Mouse (Mus musculus): ENCODE data around the gene Mbl2. TPM values are rescaled to one million over a fixed set of nuclear protein-coding genes. Genes with fewer than 3 reads are reported as not detected.
"Not testable (repeated sequence)": the region's sequence is repeated elsewhere in the genome, so short reads cannot be mapped to it uniquely, and the experiment has no call there.

Gene Mbl2
- total RNA-seq (2017), result not detected in 2 replicates

DNA sequence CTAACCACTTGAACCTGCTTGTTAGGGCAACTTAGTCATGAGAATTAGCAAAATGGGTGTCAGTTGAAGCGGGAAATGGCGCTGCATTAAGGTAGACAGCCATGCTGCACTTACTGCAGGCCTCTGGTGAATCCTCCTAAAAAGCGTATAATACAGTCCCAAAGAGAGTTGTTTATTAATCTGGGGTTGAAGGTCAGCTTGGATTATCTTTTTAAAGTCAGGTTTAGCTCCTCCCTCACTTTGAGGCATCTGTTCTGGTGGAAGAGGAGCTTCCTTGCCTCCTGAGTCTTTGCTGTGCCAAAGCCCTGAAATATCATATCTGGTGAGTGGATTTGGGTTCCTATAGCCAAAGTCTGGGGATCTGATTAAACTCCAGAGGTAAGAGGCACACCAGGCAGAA, at the start of gene Mbl2:
Gene Mbl2 (plus strand): TSS at position 252 of the 400 bp plus-strand sequence.
- no peak for ATAC-seq (replicated peaks in 1 of 2; ENCODE audit: insufficient read depth in 1 of 2, low FRiP score in 2 of 2, low TSS enrichment in 1 of 2, low read depth in 1 of 2, poor library complexity in 2 of 2, severe bottlenecking in 2 of 2)

DNA sequence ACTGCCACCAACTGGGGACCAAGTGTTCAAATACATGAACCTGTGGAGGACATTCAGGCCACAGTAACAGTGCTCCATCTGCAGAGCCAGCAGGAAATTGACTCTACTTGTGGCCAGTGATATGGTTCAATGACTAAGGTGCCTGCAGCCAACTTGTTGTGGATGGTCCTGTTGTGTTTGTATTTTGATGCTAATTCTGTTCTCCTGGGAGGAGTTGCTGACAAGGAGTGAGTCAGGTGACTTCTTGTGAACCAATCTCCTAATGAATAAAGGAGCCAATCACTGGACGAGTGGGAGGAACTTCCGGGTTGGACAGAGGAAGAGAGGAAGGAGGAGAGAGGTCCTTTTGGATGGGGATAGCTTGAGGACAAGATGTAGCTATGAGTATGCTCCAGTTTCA, 47.2 kb upstream of the Mbl2 start:
- no peak for ATAC-seq (replicated peaks in 1 of 2; ENCODE audit: insufficient read depth in 1 of 2, low FRiP score in 2 of 2, low TSS enrichment in 1 of 2, low read depth in 1 of 2, poor library complexity in 2 of 2, severe bottlenecking in 2 of 2)

DNA sequence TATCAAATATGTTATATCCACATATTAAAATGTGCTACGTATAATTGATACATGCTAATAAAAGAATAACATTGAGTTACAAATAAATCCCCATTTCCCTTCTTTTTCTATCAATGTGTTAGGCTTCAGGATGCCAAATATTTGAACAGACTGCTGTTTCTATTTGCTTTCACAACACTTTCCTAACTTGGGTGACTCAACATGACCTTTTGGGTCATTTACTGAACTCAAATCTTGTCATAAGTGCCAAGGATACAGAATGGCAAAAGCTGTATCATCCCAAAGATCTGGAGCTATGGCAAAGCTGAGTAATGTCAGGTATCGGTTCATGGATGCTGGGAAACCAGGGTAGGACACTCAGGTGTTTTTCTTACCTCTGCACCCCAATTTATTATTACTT, 45.5 kb upstream of the Mbl2 start:
- no peak for ATAC-seq (replicated peaks in 1 of 2; ENCODE audit: insufficient read depth in 1 of 2, low FRiP score in 2 of 2, low TSS enrichment in 1 of 2, low read depth in 1 of 2, poor library complexity in 2 of 2, severe bottlenecking in 2 of 2)

DNA sequence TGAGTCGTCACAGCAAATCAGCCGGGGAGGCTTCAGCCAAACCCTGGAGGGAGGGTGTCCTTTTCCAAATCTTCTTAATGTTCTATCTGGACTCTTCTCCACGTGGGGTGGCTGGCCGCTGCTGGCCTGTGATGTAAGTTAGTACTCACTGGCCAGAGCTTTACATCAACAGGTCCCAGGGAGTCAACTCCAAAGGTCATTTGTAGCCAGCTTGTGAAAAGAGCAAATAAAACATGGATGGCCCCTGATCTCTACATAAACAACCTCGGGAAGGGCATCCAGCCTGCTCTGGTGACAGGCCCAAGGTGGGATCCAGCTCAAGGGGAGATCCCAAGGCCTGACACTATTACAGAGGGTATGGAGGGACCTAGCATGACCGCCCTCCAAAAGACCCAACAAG, 37.7 kb upstream of the Mbl2 start:
- no peak for ATAC-seq (replicated peaks in 1 of 2; ENCODE audit: insufficient read depth in 1 of 2, low FRiP score in 2 of 2, low TSS enrichment in 1 of 2, low read depth in 1 of 2, poor library complexity in 2 of 2, severe bottlenecking in 2 of 2)

DNA sequence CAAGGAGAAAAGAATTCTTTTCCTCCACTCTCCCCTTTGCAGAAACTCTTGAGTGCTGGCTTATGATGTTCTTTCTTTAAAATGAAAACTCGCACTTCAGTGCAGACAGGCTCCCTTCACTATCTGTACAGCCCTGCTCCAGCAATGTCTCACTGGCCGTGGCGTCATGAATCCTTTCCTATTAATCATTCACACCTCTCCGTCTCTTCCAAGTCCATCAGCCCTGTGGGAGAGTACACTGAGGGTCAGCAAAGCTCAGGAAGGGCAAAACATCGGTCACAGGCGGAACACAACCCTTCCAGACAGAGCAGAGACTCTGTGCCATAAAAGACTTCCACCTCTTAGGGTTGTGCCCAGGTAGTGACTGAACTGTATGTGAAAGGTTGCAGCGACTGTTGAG, 30.6 kb upstream of the Mbl2 start:
- no peak for ATAC-seq (replicated peaks in 1 of 2; ENCODE audit: insufficient read depth in 1 of 2, low FRiP score in 2 of 2, low TSS enrichment in 1 of 2, low read depth in 1 of 2, poor library complexity in 2 of 2, severe bottlenecking in 2 of 2)

DNA sequence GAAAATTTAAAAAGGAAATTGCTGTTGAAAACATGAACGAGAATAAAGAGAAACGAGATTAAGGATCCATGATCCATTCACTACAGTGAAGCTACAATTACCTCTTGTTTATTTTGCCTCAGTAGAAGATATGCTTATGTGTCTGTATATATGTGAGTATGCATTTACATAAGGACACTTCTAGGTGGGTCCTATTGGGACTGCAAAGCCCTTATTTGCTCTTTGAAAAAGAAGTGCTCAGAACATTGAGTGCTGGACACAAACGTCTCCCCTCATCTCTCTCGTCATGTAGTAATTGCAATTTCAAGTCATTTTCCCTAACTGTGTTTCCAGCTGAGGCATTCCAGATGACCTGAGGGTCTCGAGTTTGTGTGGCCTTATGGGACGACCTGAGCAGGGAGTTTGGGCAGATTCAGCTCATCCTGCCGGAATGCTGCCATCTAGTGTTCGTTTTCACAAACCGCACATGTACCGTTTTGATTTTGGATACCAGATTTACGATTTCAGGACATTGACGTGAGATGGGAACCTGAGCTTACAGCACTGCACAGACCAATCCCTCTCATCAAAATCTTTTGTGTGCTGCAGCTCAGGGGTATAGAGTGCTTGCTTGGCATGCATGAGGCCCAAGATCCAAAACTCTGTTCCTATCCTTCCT, 27.5 kb upstream of the Mbl2 start:
- peak in 1 of 2 experiments; percentile 32; a peak in 1 of 4 replicates for ATAC-seq (replicated peaks in 1 of 2; ENCODE audit: insufficient read depth in 1 of 2, low FRiP score in 2 of 2, low TSS enrichment in 1 of 2, low read depth in 1 of 2, poor library complexity in 2 of 2, severe bottlenecking in 2 of 2)

DNA sequence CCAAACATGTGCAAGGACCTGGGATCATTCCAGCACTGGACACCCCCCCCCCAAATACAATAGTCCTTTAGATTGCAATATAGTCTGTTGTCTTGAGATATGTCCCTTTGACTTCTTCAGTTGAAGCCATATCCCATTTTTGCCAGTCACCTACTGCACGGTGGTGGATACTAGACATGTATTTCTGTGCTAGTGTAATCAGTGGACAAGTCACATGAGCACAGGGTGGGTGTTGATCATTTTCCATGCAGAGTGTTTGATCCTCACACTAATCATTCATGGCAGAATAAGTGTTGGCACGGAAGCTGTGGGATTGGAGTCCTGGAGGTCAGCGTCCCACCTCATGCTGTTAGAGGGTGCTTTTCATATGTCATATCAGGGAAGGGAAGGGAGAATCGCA, 26.9 kb upstream of the Mbl2 start:
- ATAC-seq (replicated peaks in 1 of 2; ENCODE audit: insufficient read depth in 1 of 2, low FRiP score in 2 of 2, low TSS enrichment in 1 of 2, low read depth in 1 of 2, poor library complexity in 2 of 2, severe bottlenecking in 2 of 2), result no peak

DNA sequence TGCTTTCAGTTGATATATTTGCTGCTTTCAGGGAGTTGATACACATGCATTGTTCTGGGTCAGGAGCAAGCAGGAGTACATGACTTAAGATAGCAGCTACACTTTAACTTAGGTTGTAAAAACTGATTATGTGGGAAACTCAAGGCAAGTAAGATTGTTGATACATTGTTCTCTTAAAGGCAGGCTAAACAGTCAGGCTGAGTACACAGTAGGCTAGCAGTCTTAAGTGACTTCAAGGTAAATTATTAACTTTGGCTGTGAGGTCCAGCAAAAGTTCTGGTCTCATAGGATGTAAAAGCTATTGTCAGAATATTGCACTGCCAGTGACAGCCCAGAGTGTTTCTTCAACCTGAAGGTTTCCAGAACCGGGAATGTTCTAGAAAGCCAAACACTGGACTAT, 25.8 kb upstream of the Mbl2 start:
- ATAC-seq (replicated peaks in 1 of 2; ENCODE audit: insufficient read depth in 1 of 2, low FRiP score in 2 of 2, low TSS enrichment in 1 of 2, low read depth in 1 of 2, poor library complexity in 2 of 2, severe bottlenecking in 2 of 2), result no peak

DNA sequence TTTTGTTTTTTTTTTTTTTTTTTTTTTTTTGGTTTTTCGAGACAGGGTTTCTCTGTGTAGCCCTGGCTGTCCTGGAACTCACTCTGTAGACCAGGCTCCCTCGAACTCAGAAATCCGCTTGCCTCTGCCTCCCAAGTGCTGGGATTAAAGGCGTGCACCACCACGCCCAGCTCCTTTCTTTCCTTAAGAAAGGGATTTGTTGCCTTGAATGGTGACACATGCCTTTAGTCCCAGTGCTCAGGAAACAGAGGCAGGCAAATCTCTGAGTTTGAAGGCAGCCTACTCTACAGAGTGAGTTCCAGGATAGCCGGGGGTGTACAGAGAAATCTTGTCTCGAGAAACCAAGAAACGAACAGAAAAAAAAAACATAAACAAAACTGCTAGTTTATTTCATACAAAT, 23.7 kb upstream of the Mbl2 start:
- not testable (repeated sequence) for ATAC-seq (replicated peaks in 1 of 2; ENCODE audit: insufficient read depth in 1 of 2, low FRiP score in 2 of 2, low TSS enrichment in 1 of 2, low read depth in 1 of 2, poor library complexity in 2 of 2, severe bottlenecking in 2 of 2)

DNA sequence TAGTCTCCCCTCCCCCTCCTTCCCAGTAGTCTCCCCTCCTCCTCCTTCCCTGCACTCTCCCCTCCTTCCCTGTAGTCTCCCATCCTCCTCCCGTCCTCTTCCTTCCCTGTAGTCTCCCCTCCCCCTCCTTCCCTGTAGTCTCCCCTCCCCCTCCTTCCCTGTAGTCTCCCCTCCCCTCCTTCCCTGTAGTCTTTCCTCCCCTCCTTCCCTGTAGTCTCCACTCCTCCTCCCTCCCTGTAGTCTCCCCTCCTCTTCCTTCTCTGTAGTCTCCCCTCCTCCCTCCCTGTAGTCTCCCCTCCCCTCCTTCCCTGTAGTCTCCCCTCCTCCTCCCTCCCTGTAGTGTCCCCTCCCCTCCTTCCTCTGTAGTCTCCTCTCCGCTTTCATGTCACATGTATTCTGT, 18.7 kb upstream of the Mbl2 start:
- ATAC-seq (replicated peaks in 1 of 2; ENCODE audit: insufficient read depth in 1 of 2, low FRiP score in 2 of 2, low TSS enrichment in 1 of 2, low read depth in 1 of 2, poor library complexity in 2 of 2, severe bottlenecking in 2 of 2), result no peak

DNA sequence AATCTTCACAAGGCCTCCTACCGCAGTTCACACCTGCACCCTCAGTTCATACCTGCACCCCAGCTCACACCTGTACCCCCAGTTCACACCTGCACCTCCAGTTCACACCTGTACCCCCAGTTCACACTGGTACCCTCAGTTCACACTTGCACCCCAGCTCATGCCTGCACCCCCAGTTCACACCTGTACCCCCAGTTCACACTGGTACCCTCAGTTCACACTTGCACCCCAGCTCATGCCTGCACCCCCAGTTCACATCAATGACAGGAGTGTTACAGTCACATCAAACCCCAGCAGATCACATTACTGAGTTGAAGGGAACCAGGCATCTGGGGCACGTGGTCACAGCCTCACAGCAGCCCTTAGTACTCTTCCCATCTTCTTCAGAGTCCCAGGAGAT, 17.0 kb upstream of the Mbl2 start:
- ATAC-seq (replicated peaks in 1 of 2; ENCODE audit: insufficient read depth in 1 of 2, low FRiP score in 2 of 2, low TSS enrichment in 1 of 2, low read depth in 1 of 2, poor library complexity in 2 of 2, severe bottlenecking in 2 of 2), result not testable (repeated sequence)

DNA sequence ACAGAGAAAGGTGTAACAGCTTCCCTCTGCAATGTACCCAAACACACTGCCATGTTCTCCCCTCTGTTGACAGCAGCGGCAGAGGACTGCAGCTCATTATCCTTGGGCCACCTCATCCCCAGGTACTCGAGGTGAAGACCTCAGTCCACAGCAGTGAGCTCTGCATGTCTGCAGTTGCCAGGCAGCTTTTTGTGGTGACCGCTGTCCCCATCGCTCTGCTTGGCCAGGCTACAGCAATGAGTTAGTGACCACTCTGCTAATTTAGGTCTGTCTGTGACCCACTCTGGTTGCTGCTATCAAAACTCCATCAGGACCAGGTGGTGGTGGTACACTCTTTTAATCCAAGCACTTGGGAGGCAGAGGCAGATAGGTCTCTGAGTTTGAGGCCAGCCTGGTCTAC, 16.6 kb upstream of the Mbl2 start:
- ATAC-seq (replicated peaks in 1 of 2; ENCODE audit: insufficient read depth in 1 of 2, low FRiP score in 2 of 2, low TSS enrichment in 1 of 2, low read depth in 1 of 2, poor library complexity in 2 of 2, severe bottlenecking in 2 of 2), result no peak

DNA sequence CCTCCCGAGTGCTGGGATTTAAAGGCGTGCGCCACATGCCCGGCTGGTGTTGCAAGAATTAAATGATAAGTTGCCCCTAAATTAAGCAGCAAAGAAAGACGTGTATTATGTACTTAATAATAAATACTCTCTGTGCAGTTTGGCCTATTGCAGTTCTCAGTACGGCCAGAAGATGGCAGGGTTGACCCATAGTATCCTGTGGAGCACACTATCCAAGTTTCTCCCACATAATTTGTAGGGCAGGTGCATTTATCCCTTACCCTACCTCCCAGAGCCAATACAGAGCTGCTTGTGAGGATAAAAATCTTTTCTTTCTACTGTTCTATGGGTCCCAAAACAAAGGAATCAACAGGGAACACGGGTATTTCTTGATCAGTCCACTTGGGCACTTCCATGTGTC, 15.4 kb upstream of the Mbl2 start:
- ATAC-seq (replicated peaks in 1 of 2; ENCODE audit: insufficient read depth in 1 of 2, low FRiP score in 2 of 2, low TSS enrichment in 1 of 2, low read depth in 1 of 2, poor library complexity in 2 of 2, severe bottlenecking in 2 of 2), result 0 out of 4 replicates have a peak, but pooled peaks of 1 of the 2 experiments have one; percentile 56

DNA sequence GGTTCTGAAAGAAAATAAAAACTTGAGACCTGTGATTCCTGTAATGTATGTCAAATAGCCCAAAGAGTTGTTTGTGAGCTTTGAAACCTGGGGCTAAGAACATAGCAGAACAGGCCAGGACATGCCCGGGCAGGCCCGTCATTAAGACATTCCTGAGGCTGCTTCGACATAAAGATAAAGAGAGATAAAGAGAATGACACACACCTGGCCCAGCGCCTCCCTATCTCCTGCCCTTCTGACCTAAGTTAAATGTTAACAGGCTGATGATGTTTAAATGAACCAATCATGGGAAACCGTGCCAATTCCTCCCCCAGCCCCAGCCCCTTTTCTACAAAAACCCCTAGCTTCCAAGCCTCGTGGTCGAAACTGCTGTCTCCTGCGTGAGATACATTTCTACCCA, 10.1 kb upstream of the Mbl2 start:
- not testable (repeated sequence) for ATAC-seq (replicated peaks in 1 of 2; ENCODE audit: insufficient read depth in 1 of 2, low FRiP score in 2 of 2, low TSS enrichment in 1 of 2, low read depth in 1 of 2, poor library complexity in 2 of 2, severe bottlenecking in 2 of 2)

DNA sequence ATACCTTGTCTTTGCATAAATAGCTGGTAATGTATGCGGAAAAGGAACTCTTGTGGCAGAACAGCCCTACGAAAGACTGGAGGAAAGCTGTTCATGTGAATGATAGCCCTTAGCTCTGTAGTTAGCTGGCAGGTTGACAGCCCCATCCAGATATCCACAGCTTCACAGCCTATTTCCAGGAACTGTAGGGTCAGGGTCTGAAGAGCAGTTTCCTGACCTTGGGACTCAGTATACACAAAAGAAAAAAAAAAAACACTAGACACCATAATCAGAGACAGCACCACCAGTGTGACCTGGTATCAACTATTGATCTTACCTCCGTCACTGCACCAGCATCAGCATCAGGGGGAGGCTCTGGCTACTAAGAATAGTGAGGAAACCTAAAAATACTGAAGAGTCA, 3.3 kb upstream of the Mbl2 start:
- ATAC-seq (replicated peaks in 1 of 2; ENCODE audit: insufficient read depth in 1 of 2, low FRiP score in 2 of 2, low TSS enrichment in 1 of 2, low read depth in 1 of 2, poor library complexity in 2 of 2, severe bottlenecking in 2 of 2), result no peak

DNA sequence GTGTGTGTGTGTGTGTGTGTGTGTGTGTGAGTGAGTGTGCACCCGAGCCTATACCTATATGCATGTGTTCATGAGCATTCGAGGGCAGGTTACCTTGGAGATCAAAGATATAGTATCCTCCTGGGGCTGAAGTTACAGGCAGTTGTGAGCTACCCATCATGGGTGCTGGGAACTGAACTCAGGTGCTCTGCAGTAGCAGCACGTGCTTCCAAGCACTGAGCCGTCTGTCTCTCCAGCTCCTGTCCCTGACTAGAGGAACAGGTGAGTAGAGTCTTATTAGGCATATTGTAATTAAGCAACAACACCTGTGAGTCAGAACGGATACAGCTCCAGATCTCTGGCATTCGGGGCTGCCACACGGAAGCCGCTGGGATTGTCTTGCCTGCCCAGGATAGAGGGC, 1.7 kb downstream of the Mbl2 start:
- no peak for ATAC-seq (replicated peaks in 1 of 2; ENCODE audit: insufficient read depth in 1 of 2, low FRiP score in 2 of 2, low TSS enrichment in 1 of 2, low read depth in 1 of 2, poor library complexity in 2 of 2, severe bottlenecking in 2 of 2)

DNA sequence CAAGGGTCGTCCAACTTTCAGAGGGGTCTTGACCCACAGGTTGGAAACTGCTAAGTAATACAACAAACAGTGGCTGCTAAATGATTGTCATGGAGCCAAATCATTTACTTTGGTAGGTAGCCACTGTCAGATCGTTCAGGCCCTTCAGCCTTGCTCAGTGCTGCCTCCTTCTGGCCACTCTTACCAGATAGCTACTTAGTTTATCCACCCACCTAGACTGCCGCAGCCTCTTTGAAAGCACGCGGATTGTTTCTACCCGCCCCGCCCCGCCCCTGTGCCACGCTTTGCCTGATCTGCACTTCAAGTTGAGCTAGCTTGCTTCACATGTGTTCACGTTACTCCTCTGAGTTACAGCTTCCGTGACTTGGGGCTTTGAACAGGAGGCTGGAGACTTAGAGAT, 14.6 kb downstream of the Mbl2 start:
- ATAC-seq (replicated peaks in 1 of 2; ENCODE audit: insufficient read depth in 1 of 2, low FRiP score in 2 of 2, low TSS enrichment in 1 of 2, low read depth in 1 of 2, poor library complexity in 2 of 2, severe bottlenecking in 2 of 2), result peak in 1 of 2 experiments; percentile 48; a peak in 1 of 4 replicates

DNA sequence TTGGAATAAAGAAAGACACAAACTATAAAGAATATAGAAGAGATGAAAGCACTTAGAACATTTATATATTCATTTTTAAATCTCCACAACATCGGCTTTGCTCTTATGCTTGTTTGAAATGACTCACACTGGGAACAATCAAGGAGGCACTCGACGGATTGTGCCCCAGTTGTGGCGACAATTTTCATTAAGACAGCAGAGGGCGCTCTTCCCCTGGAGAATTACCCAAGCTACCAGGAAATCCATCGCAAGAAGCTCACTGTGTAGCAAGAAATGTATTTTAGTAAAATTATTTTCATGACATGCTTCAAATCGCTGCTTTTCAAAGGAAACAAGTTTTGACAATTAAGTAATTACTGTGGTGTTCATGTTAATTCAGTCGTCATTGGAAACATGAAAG, 16.1 kb downstream of the Mbl2 start:
- ATAC-seq (replicated peaks in 1 of 2; ENCODE audit: insufficient read depth in 1 of 2, low FRiP score in 2 of 2, low TSS enrichment in 1 of 2, low read depth in 1 of 2, poor library complexity in 2 of 2, severe bottlenecking in 2 of 2), result 0 out of 4 replicates have a peak, but pooled peaks of 1 of the 2 experiments have one; percentile 37

DNA sequence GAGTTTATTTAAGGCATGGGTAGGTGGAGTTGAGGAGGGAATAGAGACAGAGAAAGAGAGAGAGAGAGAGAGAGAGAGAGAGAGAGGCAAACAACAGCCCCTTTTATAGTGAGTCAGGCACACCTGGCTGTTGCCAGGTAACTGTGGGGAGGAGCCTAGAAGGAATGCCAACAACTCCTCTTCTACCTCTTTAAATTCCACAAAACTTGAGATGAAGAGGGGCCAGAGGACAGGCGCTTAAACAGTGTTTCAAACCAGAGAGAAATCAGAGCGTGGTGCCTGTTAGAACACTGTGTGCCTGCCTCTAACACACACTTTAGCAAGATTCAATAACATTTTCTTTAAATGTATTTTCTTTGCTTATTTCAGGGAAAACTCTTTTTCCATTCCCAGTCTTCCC, 19.5 kb downstream of the Mbl2 start:
- no peak for ATAC-seq (replicated peaks in 1 of 2; ENCODE audit: insufficient read depth in 1 of 2, low FRiP score in 2 of 2, low TSS enrichment in 1 of 2, low read depth in 1 of 2, poor library complexity in 2 of 2, severe bottlenecking in 2 of 2)
